Mouse (Mus musculus) thymus, postnatal 14 days (tissue): ENCODE measurements around the gene Efna1.

ENCODE experiments used
- DNase-seq: peaks from one replicate; pipeline ENCODE4 v3.0.0; 2021

The Efna1 gene

DNA sequence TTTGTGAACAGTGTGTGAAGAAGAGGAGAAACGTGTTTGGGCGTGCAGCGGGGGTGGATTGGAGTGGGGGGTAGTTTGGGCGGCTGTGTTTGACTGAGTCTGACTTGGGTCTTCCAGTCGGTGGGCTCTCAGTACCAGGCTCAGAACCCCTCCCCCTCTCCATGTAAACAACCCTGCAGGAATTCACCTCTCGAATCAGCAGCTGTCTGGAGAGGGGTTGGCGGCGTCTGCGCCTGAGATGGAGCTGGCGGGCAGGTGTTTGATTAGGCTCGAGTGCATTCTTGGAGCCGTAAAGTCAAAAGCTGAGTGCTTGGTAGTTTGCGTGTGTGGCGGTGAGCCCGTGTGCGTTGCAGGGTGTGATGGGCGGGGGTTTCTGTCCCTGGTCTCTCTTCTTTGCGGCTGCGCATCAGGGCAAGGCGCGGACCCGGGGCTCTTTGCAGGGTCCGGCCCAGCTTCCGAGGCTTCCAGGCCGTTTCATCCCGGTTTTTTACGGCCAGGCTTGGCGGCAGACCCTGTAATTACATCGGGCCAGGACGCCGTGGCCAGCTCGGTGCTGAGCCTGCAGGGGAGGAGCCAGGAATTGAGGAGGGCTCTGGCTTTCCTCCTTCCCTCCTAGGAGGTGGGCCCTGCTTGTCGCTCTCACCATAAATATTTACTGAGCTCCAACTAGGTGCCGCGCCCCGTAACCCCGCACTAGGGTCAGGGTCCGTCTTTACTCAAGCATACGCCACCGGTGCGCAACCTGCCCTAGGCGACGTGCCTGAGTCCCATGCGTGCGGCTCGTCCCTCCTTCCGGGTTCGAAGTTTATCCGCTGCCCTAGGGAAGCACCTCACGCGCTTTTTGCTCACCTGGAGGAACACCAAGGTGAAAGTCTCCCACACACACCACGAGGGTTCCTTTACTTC is at the start of gene Efna1:
Gene Efna1, minus strand, starts transcription at position 537 of the 906 bp plus-strand sequence.
- DNase-seq, result peak; percentile 21

DNA sequence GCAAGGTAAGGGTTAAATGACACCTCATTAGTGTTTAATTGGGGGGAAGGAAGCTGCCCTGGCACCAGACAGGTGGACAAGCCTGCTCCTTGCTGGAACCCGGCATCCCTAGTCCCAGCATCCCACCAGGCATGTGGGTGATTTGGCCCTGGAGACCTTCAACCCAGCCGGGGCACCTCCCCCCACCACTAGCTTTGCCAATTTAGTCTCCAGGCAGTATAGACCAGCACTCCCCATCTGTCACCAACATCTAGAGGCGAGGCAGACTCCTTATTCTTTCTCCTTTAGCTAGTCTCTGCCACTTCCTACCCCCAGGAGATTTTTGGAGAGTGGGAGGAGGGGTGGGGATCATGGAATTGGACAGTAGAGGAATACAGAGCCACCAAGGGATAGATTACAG is 49.4 kb upstream of the Efna1 start:
- DNase-seq, result no peak

DNA sequence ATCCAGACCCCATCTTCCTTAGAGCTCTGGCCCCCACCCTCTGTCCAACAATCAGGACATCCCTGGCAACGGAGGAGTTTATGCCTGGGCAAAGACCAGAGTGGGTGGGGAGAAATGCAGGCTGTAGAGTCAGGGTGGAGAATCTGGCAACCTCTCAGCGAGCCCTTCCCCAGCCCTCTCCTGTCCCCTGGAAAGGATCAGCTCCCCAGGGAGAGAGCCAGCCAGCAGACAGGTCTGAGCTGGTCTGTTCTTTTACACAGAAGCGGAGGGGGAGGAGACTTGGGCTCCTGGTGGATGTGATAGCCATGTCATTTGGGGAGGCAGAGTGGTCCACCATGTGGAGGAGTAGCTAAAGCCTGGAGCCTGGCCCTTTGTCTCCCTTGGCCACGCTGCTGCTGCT is 47.7 kb upstream of the Efna1 start:
- DNase-seq, result no peak

DNA sequence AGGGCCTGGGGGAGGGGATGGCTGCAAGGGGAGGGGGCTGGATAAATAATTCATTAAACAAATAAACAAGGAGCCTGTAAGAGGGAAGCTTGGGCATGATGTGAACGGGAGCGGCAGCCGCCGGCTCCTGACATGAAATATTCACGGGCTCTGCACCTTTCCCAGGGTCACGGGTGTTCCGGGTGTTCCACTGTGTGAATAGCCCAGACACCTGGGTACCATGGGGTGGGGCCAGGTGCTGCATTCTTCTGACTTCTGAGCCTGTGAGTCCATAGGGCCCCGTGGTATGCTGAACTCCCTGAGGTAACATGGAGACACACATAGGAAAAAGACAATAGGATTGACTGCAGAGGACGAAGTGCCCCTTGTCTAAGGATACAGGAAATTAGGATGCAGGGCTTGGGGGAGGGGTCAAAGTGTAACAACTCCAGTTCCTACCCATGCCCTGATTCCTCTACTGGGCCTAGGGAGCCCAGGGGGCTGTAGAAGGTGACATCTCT is 46.5 kb upstream of the Efna1 start:
- DNase-seq, result no peak

DNA sequence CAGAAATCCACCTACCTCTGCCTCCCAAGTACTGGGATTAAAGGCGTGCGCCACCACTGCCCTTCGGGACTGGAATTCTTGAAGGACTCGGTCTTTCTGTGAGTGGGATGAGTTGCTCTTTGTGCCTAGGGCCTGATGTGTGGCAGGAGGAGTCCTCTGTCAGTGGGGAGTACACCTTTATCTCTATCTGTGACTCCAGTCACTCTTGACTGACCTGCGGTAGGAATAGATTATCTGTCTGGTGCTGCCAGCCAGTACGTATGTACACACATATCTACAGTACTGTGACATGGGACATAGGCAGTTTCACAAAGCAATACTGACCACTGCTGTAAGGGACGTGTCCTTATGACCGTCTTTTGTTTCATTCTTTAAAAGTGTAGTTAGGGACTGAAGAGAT is 44.9 kb upstream of the Efna1 start:
- no peak for DNase-seq

DNA sequence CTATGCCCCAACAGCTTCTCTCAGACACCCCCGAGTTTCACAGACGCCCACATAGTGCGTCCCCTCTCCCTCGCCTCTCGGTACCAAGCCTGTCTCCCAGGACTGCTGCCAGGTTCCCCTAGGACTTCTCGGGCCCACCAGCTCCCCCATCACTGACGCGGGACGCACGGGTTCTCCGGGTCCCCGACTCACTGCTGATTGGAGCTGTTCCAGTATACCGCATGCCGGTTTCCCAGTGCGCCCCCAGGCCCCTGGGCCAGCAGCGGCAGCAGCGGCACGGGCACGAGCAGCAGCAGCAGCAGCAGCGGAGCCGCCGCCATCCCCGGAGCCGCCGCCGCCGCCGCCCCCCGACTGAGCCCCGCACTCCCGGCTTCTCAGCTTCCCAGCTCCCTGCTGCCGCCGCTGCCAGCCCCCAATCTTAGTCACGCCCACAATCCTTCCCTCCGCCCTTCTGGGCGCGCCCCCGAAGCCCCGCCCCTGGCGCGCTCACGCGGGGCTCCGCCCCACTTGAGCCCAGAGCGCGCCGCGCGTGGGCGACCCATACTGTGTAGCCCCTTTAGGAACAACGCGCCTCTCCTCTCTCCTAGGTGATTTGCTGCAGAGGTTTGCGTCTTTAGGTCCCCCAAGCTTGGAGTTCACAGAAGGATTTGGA is 41.7 kb upstream of the Efna1 start, which contains the start of gene Efna3:
Gene Efna3, minus strand, starts transcription at position 452 of the 652 bp plus-strand sequence.
- peak; percentile 76 for DNase-seq

DNA sequence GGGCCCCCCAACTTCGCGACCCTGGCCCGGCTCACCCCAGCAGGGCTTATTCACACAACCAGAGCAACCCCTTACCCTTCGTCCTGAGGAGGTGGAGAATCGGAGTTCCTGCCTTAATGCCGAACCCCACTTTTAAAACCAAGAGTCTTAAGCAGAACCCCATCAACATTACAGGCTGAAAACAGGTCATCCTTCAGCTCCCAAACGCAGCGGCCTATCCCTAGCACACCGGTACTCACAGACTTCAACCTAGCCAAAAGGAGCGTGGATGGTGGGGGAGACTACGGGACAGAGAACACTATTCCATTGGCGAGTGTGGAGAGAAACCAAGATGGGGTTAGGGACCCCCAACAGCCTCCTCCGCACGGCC is 41.2 kb upstream of the Efna1 start:
- no peak for DNase-seq

DNA sequence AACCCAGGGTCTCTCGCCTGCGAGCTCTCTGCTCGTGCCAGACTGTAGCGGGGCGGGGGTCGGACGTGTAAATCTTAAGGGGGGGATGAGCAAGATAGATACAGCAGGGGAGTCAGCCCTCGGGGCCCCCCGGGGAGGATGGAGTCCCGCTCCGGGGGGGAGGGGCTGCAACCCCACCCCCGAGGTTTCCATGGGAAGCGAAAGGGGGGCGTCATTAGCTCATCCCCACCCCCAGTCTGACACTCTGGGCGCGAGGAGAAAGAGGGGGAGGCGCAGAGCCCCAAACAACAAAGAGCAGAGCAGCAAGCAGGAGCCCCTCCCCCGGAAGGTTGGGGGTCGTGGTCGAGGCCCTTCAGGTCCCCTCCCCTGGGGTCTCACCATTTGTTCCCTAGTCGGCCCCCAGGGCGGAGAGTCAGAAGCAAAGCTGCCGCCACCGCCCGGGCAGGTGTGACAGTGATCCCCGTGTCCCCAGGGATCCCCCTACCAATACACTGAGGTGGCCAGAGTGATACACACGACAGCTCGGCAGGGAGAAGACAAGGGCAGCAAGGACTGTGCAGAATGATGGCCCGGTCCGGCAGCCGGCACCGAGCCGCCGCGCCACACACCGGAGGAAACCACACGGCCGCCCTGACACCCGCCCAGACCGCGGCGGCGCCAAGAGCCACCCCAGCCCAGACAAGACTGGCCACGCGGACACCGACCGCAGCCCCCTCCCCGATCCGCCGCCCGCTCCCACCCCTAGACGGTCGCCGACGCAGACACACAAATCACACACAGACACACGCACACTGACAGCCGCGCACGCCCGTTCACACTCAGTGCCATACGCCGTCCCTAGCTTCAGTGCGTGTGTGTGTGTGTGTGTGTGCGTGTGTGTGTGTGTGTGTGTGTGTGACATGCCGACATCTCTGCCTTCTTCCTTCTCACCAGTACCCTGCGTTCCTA is 40.5 kb upstream of the Efna1 start:
- DNase-seq, result no peak

DNA sequence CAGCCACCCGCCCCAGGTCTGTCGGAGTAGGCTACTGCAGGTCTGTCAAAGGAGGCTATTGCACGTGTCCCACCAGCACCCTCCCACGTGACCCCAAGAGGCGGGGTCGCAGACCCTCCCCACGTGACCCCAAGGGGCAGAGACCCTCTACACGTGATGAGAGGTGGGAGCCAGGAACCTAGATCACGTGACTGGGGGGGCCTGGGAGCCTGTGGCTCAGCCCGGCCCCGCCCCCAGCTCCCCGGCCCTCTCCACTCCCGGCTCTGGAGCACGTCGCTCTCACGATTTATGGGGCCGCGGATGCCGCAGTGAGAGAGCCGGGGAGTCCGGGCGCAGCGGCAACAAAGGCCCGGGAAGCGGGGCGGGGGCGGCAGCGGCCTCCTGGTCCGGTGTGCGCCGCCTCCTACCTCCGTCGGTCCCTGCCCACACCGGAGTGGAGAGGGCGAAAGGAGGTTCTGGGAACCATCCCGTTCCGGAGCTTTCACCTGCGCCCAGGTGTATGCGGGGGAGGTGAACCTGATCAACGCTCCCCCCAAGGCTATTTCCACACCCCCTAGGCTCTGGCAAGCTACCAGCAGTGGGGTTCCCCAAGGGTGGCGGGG is 39.7 kb upstream of the Efna1 start:
- DNase-seq, result peak; percentile 25

DNA sequence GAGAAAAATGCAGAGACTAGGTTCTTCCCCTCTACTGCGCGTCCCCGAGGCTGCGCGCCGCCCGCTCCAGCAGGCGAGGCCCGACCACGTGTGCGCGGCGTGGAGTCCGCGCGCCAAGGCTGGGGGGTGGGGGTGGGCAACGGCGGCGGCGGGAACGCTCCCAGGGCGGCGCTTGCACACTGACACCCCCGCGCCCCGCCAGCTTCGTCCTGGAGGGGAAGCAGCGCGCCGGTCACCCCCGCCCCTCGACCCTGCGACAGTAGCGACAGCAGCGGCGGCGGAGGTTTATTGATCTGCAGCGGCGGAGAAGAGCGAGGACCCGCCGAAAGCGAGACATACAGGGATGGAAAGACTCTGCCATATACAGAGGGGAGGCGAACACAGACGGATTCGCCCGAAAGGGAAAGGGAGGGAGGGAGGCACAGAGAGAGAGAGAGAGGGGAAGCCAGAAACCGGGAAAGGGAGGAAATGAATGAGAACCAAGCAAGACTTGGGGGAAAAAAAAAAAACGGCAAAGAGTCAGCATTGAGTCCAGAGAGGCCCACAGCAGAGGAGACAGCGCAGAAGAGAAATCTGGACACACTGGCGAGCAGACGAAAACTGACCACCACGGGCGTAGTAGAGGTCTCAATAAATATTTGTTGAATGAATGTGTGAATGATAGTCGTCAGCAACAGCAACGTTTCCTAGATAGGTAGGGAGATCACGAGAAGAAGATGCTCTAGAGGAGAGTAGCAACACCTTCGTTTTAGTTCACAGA is 38.8 kb upstream of the Efna1 start:
- peak; percentile 41 for DNase-seq

DNA sequence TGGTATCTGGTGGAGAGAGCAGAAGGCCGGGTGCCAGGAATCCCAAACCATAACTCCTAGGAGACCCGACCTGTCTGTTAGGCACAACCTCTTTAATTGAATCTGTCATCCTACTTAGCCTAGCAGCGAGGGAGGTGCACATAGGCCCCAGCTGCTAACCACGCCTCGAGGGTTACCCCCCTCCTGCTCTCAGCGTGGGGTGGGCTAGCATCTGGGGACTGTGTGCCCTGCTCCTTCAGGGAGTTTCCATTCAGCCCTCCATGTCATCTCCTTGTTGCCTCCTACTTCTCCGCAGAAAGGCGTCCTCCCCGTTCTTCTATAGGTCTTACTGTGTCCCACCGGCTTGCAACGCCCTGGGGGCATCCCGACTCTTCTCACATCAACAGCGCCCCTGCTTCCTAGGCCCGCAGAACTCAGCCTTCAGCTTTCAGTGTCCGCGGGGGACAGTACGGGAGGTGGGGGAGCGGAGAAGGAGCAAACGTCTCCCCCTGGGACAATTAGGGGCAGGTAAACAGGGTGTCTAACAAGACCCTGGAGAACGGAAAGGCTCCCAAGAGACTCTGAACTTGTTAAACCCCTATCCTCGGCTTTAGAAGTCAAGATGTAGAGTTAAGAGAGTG is 38.1 kb upstream of the Efna1 start:
- no peak for DNase-seq

DNA sequence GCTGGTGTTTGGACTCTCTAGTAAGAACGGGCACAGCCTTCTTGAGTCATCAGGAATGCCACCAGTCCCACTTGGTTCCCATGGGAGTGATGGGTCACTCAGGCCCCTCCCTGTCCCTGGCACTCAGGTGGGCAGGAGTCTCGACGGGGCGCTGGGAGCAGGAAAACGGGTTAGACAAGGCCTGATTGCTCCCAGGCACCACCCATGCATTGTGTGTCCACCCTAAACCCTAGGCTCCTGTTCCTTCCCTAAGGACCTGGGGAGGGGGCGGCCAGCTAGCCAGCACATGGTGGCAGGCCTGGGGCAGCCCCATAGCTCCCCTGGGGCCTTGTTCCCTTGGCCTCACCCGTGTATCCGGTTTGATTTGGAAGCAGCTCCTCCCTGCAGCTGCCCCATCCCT is 37.4 kb upstream of the Efna1 start:
- DNase-seq, result no peak

DNA sequence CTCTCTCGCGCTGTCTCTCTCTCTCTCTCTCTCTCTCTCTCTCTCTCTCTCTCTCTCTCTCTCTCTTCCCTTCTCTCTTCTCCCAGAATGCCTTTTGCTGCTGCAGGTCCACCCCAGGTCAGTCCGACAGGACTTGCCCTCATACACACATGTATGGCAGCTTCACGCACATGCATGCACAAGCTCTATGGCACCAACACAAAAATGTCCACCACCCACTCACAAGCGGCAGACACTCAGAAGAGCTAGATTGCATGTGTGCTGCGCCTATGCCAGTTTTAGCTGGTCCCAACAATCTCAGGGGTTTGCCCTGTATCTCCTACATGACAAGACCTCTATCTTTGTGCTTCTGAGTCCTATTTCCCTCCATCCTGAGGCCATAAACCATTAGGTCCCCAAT is 36.3 kb upstream of the Efna1 start:
- DNase-seq, result no peak

DNA sequence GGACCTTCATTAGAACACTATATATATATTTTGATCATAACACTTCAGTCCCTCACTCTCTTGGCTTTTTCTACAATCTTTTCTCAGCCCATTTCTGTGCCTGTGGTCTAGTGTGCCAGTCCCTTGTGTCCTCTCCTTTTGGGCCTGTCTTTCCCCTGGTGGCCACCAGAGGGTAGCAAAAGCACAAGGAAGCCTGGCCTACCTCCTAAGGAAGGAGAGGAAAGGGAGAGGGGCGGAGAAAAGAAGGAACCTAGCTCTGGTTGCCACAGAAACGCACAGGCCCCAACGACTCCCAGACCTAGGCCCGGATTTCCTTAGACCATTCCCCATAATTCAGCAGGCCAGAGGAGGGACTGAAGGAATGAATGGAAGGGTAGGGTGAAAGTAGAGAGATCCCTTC is 35.9 kb upstream of the Efna1 start:
- peak; percentile 80 for DNase-seq

DNA sequence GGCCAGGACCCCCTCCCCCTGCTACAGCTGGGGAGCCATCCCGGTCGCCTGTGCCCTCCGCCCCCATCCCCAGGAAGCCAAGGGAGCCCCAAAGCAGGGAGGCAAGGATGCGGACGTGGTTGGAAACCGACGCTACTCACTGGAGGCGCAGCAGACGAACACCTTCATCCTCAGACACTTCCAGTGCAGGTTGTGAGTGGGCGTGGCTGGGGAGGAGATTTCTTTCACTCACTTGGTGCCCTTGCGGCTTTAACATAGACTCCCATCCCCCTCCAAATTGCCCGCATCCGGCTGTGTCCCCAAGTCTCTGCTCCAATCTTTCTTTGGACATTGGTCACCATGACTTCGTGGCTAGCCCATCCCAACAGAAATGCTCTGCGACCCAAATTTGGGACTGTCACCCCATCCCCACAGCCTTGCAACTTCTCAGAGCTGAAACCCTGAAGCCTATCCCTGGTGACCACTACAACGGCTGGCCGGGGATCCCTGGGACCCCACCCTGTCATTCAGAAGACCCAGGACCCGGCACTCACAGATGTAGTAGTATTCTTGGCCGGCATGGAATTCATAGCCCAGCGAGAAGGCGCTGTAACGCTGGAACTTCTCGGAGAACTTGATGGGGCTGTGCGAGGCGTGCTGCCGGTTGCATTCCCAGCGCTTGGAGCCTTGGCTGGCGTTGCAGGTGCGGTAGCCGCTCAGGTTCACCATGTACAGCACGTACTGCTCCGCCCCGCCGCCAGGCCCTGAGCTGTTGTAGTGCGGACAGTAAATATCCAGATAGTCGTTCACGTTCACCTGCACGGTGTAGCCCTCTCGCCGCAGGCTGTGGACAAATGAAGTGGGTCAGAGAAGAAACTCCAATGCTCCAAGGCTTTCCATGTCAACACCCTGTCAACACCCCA is 35.2 kb upstream of the Efna1 start:
- peak; percentile 33 for DNase-seq

DNA sequence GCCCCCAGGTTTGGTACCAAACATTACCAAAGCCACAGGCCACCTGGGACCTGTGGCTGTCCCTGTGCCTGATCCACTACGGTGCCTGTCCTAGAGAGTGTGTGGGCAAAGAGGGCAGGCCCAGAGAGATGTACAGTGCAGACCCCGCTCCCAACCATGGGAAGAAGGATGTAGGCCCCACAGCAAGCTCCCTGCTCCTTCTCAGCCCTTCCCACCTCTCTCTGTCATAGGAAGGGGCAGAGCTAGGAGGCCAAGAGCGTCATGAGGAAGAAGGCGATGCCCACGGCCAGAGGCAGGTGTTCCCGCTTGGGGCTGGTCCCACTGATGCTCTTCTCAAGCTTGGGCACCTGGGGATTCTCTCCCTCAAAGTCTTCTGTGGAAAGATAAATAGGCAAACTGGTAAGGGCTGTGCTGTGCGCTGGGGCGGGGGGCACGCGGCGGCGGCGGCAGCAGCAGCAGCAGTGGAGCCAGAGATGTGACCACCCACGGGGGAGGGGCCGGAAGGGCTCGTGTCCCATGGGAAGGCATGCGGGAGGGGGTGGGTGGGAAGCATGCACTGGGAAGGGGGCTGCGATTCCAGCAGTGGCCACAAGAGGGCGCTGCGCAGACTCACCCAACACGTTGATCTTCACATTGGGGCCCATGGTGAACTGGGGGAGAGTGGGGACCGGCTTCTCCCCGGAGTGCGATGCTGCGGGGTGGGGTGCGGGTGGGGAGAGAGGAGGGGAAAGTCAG is 34.4 kb upstream of the Efna1 start:
- DNase-seq, result peak; percentile 72

DNA sequence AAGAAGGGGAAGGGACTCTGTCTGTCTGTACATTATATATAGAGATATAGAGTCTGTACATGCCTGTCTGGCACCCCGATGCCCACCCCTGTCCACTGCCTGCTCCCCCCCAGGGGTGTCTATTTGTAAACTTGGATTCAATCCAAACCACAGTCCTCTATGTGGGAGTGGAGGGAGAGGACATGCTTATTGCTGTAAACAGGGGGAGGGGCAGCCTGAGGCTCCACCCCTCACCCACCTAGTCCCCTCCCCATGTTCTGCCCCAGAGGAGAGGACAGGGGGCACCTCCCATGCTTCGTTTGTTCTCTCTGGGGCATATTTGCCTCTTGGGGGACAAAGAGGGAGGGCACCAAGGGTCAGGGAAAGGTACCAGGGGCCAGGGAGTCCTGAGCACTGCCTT is 33.8 kb upstream of the Efna1 start:
- no peak for DNase-seq

DNA sequence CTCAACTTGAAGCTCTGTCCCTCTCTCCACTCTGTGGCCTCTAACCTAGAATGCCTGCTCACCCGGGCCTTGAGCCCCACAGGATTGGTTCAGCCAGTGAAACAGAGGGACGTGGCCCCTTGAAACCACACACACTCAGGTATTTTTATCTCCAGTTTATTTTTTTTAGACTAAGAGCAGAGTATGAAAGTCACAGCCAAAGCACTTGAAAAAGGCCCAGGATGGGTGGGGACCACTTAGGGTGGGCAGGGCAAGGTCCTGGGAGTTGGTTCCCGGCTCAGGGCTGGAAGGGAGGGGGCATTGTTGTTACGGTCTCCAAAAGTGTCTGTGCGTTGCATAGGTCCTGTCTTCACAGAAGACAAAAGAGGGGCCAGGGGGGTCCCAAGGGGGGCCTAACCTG is 33.4 kb upstream of the Efna1 start:
- no peak for DNase-seq

DNA sequence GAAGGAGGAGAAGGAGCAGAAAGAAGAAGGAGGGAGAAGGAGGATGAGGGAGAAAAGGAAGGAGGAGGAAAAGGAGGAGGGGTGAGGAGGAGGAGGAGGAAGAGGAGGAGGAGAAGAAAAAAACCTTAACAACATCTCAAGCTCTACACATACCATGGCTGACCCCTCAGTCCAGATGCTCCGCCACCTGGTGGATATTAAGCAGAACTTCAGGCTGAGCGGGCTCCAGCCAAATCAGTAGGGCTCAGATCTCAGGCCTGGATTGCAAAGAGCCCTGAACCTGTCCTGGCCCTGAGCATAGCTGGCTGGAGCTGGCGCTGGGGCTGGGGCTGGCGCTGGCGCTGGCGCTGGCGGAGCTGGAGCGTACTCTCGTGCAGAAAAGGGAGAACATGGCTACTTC is 27.1 kb upstream of the Efna1 start:
- DNase-seq, result peak; percentile 67
